Comparison of ENCODE assay signal across 8 mouse cellular contexts in genomic region chr5:142463461-142464454, GRCm38 (mm10). TPM values are rescaled to one million over a fixed set of nuclear protein-coding genes. Genes with fewer than 3 reads are reported as not detected.
DNase-seq lines count a peak whose midpoint lies in the region; ATAC-seq and TF ChIP-seq lines count a peak whose summit lies in the region.

Gene Ap5z1 (plus strand): TSS chr5:142463944.

- DNase-seq in MEL-GATA-1-ER (ENCODE audit: extremely low read depth, low read depth), result peak; percentile 88
- DNase-seq in cerebellum, adult 8-10 months, result peak; percentile 89
- DNase-seq in forelimb bud, embryonic 11.5 days (ENCODE audit: low read depth, low spot score), result peak; percentile 97
- peak; percentile 95 for DNase-seq in layer of hippocampus, adult 9-11 months
- peak; percentile 98 for DNase-seq in lung, postnatal 0 days (ENCODE audit: low spot score)
- DNase-seq in ovary, postnatal 14 days (ENCODE audit: low spot score), result peak; percentile 89
- peak; percentile 95 for DNase-seq in thymus, postnatal 14 days

- peaks cover 5% of the 10 kb centered on the region; the same call in 1 of the 2 replicates for H3K4me1 ChIP-seq in lung, postnatal 0 days (ENCODE audit: insufficient read depth, low read depth, low read length)

- peak within 1 kb of the TSS; percentile 85 for H3K4me3 ChIP-seq in lung, postnatal 0 days (ENCODE audit: low read depth, low read length)

- WGBS in lung, postnatal 0 days, result 2% methylated on average over 59 of the region's 60 CpGs

- peak; percentile 29; the same call in 1 of the 2 replicates for TF ChIP-seq EP300 in lung, postnatal 0 days (IDR thresholded peaks at IDR 0.05)

- peak; percentile 89 to 91 for ATAC-seq in hematopoietic stem cell, adult 5-6 weeks (replicated peaks in 1 of 2; ENCODE audit: insufficient read depth in 1 of 2, low FRiP score in 2 of 2, low TSS enrichment in 1 of 2, low read depth in 1 of 2, poor library complexity in 2 of 2, severe bottlenecking in 2 of 2)
- ATAC-seq in lung, postnatal 0 days, result peak; percentile 97

- peak within 1 kb of the TSS; percentile 72 for H3K9ac ChIP-seq in lung, postnatal 0 days (replicated peaks; ENCODE audit: low read depth)

- peaks cover 14% of the 10 kb centered on the region; the same call in 1 of the 2 replicates for H3K36me3 ChIP-seq in lung, postnatal 0 days (ENCODE audit: insufficient read depth, low read length)

- peak within 1 kb of the TSS; percentile 83 for H3K27ac ChIP-seq in lung, postnatal 0 days (ENCODE audit: low read length)

- H3K27me3 ChIP-seq in lung, postnatal 0 days (replicated peaks; ENCODE audit: insufficient read depth, low read length), result no peaks in the 10 kb centered on the region

- H3K4me2 ChIP-seq in lung, postnatal 0 days (replicated peaks; ENCODE audit: low read depth, low read length), result peak within 1 kb of the TSS; percentile 93

- H3K9me3 ChIP-seq in lung, postnatal 0 days (ENCODE audit: low read length), result no peaks in the 10 kb centered on the region

- TF ChIP-seq CTCF in lung, postnatal 0 days (IDR thresholded peaks at IDR 0.05), result no peak

RNA-seq across cellular contexts. Expression of gene Ap5z1, which starts in this region (rescaled TPM):
- total RNA-seq in hematopoietic stem cell, adult 5-6 weeks (2017), result 2.9 and 13.1 TPM in 2 replicates
- polyA plus RNA-seq in lung, postnatal 0 days (2015; fragmentation: Nextera tagmentation; extraction: Ambion mirVana), result 6.2 and 7.2 TPM in 2 replicates

Comparison
In these comparisons a context has a peak if more than half of its experiments do, and no peak if none do; other contexts are left out.
1. Peak in every context shown above with its lines: DNase-seq, ATAC-seq, H3K4me3 ChIP-seq and H3K27ac ChIP-seq.